Mouse (Mus musculus) testis, postnatal 10 days (tissue): ENCODE measurements at regions not wholly inside any gene's neighbourhood (a gene's known extent, or its start where the extent isn't known, plus 50 kb on each side); places are given as distances from the start of the nearest gene placed in this dataset.
A peak's percentile ranks its signal among the peaks of the same experiment; 100 is the strongest.

ENCODE experiments used
- DNase-seq: peaks from one replicate; pipeline ENCODE4 v3.0.0; 2021; ENCODE audit warnings: low spot score

DNA sequence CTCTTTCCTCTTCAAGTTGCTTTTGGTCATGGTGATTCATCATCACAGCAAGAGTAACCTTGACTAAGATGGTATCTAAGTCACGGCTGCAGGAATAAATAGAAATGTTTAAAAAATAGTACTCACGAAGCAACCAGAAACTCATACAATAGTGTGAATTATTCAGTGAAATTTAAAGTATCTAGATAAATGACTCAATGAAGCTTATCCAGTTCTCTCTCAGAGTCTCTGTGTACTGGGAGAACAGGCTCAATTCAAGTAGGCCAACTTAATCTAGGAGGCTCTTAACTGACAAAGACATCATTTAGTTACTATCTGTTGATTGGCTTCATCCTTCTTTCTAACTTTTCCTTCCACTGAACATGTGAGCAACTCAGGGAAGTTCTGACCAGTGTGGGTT, 175.5 kb upstream of the Pcdh15 start:
- no peak for DNase-seq

DNA sequence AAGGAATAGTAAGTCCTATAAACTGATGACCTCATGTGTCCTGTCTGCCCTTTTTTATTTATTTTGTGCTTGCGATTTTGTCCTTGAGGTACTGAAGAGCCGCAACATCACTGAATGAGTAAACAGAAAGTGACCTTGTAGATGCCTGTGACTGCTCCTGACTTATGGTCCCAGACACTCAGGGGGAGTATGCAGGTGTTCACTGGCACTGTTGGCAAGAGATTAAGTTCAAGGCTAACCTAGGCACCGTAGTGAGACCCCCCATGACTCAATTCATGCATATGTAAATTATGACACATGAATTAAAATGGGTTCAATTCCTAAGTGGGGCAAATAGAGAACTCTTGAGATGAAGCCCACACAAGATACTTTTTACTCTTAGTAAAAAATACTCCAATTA, 142.2 kb upstream of the Pcdh15 start:
- no peak for DNase-seq

DNA sequence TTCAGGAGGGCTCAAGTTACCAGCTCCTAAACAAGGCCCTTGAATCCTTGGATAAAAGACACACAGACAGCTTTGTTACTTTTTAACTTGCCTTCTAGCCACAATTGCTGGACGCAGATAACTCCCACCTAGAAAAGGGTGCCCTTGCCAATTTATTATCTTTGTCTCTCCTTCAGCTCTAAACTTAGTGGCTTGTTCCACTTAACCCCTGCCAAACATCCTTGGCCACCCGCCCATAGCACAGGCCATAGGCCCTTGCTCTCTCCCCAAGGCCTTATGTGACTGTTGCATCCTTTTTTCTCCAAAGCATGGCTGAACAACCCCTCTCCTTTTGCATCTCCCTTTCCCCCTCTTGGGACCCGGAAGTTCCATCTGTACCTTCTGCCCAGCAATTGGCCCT, 139.1 kb upstream of the Pcdh15 start:
- peak; percentile 83 for DNase-seq

DNA sequence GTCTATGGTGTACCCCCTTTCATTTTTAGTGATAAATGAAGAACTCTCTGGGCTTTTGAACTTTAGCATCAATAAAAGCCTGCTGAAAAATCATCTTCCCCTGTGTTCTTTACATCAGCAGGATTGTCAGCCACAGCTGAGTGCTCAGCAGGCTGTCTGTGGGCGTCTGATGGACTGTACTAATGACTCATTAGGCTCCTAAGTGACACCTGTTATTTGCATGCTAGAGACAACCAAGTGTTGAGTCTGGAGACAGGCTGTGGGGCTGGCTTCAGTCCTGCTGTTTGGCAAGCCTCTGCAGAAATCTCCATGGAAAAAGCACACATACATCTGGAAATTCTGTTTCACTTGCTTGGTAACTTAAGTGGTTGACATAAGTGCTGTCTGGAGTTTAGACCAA, 117.8 kb upstream of the Pcdh15 start:
- DNase-seq, result no peak

DNA sequence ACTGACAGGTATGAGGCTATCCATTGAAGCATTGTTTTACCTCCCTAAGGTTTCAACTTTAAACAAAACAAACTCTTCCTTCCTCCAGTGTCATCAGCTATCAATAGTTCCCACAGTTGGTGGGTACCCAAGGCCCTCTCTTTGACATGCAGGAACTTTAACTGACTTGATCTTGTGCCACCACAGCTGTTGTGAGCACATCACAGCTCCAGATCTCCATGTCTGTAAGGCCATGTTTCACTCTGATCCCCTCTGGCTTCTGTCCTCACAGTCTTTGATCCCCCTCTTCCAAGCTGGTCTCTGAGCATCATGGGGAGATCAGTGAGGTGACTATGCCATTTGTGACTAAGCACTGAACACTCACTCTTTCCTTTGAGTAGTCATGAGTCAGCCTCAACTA, 110.8 kb upstream of the Pcdh15 start:
- no peak for DNase-seq

DNA sequence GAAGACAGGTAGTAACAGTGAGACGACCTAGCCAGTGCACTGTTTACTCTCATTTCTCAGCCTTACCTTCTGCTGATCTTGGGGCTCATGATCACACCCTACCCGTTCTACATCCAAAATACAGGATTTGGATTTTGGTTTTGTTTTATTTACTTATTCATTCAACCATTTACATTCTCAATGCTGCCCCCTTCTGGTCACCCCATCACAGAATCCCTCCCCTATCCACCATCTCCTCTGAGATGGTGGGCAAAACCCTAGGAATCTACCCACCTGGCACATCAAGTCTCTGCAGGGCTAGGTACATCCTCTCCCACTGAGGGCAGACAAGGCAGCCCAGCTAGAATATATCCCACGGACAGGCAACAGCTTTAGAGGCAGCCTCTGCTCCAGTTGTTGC, 88.2 kb upstream of the Pcdh15 start:
- peak; percentile 44 for DNase-seq

DNA sequence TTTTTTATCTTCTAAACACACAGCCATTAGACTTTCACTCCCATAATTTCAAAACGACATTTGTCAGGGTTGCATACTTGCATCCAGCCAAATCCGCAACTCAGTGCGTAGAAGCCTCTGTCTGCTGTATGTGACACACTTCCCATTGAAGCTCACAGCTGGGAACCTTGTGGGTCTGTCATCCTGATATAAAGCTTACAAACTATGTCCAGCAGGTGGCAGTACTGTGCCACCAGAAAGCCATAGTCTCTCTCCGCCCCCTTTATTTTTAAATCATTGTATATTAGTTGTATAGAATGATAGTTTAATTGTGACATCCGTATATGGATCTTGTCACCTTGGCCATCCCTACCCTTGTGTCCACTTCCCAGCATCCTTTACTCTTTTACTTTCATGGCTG, 87.3 kb upstream of the Pcdh15 start:
- DNase-seq, result peak; percentile 40

DNA sequence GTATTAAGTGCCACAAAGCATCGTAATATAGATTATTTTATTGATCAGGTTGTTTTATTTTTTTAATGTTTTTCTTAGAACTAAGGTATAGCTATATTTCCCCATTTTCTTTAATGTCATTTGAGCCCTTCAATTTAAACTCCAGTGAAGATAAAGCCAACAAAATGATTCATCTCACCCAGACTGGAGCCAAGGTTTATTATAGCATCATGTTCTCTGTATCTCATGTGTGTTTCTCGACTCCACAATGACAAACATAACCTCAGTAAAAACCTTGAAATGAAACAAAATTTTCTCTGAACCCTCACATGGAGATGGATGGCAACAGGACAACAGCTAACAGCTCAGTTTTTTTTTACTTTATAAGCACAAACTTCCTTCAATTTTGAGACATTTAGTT, 61.7 kb upstream of the Pcdh15 start:
- no peak for DNase-seq

DNA sequence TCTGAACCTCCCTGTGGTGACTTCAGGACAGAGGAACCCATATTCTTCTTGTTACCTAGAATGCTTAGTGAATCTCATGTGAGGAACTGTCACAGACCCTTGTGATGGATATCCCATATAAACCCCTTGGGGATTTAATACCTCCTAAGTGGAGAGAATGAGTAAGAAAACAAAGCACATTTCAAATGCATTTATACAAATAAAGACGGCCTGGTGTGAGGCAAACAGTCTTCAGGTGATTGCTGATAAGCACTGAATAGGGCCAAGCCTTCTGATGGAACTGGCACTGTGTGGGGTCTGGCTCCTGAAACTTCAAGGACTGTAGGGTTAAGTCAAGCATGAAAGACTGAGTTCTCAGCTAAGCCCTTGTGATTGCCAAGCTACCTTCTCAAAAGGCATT, 59.6 kb upstream of the Pcdh15 start:
- no peak for DNase-seq
